Mouse (Mus musculus): ENCODE results near the gene Dll4. TPM values are rescaled to one million over a fixed set of nuclear protein-coding genes. Genes with fewer than 3 reads are reported as not detected.

Dll4 gene
- total and polyA plus RNA-seq, 2 experiments: 3.0 to 4.1 TPM

DNA sequence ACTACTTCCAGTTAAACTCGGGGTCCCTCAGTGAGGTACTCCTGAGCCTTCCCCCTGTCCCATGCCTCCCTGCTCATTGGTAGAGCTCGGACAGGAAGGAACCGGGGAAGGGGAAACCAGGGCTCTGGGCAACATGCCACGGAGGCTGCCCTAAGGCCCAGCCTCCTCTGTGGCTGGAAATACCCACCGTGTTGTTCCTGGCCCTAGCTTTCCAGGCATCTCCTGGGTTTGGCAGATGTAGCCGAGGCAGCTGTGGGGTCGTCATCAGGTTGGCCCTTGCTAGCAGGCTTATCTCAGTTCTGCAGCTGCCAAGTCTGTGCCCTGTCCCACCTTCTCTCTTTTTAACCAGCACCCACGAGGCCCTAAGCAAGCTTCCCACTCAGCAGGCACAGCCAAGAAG lies 5.0 kb upstream of the Dll4 start:
- peak overlapping the region; percentile 47; the same call in 1 of the 2 replicates for H3K27ac ChIP-seq (replicated peaks; ENCODE audit: insufficient read depth, low read depth, low read length)
- peaks cover 16% of the 10 kb centered on the region; the same call in 1 of the 2 replicates for H3K27me3 ChIP-seq (ENCODE audit: control insufficient read depth, insufficient read depth, low read length)
- no peak for DNase-seq (ENCODE audit: extremely low read depth, low read depth, low spot score)
- H3K36me3 ChIP-seq (ENCODE audit: control insufficient read depth, insufficient read depth, low read length): no peaks in the 10 kb centered on the region
- WGBS: 62% methylated on average over 8 of the region's 8 CpGs
- no peak overlapping the region for H3K4me3 ChIP-seq (ENCODE audit: insufficient read depth, low read depth, low read length)
- no peak for TF ChIP-seq POLR2A (IDR thresholded peaks at IDR 0.05; ENCODE audit: extremely low read depth, insufficient read depth, low read length)
- TF ChIP-seq CTCF (IDR thresholded peaks at IDR 0.05; ENCODE audit: low read depth, low read length): no peak
- no peak overlapping the region for H3K9ac ChIP-seq (ENCODE audit: low read depth, low read length)
- no peaks in the 10 kb centered on the region for H3K79me2 ChIP-seq (ENCODE audit: control insufficient read depth, insufficient read depth, low read length)
- no peaks in the 10 kb centered on the region; the same call in 1 of the 2 replicates for H3K4me1 ChIP-seq (ENCODE audit: control insufficient read depth, insufficient read depth, low read length)

GRCm38 (mm10) chr2:119321771-119322586 lies 3.6 kb upstream of the Dll4 start:
- Histone ChIP-seq H3K27ac (replicated peaks; ENCODE audit: insufficient read depth, low read depth, low read length) (no peak overlapping the region), H3K79me2 (ENCODE audit: control insufficient read depth, insufficient read depth, low read length) (no peaks in the 10 kb centered on the region; the same call in 1 of the 2 replicates), H3K36me3 (ENCODE audit: control insufficient read depth, insufficient read depth, low read length) (no peaks in the 10 kb centered on the region), H3K4me1 (ENCODE audit: control insufficient read depth, insufficient read depth, low read length) (peaks cover 3% of the 10 kb centered on the region; the same call in 1 of the 2 replicates), H3K4me3 (ENCODE audit: insufficient read depth, low read depth, low read length) (peak overlapping the region; percentile 37; the same call in 1 of the 2 replicates), H3K27me3 (ENCODE audit: control insufficient read depth, insufficient read depth, low read length) (peaks cover 22% of the 10 kb centered on the region), H3K9ac (ENCODE audit: low read depth, low read length) (peak overlapping the region; percentile 35)
- no peak for TF ChIP-seq CTCF (IDR thresholded peaks at IDR 0.05; ENCODE audit: low read depth, low read length)
- TF ChIP-seq POLR2A (IDR thresholded peaks at IDR 0.05; ENCODE audit: extremely low read depth, insufficient read depth, low read length): no peak
- 11% methylated on average over 47 of the region's 48 CpGs for WGBS
- DNase-seq (ENCODE audit: extremely low read depth, low read depth, low spot score): no peak

DNA sequence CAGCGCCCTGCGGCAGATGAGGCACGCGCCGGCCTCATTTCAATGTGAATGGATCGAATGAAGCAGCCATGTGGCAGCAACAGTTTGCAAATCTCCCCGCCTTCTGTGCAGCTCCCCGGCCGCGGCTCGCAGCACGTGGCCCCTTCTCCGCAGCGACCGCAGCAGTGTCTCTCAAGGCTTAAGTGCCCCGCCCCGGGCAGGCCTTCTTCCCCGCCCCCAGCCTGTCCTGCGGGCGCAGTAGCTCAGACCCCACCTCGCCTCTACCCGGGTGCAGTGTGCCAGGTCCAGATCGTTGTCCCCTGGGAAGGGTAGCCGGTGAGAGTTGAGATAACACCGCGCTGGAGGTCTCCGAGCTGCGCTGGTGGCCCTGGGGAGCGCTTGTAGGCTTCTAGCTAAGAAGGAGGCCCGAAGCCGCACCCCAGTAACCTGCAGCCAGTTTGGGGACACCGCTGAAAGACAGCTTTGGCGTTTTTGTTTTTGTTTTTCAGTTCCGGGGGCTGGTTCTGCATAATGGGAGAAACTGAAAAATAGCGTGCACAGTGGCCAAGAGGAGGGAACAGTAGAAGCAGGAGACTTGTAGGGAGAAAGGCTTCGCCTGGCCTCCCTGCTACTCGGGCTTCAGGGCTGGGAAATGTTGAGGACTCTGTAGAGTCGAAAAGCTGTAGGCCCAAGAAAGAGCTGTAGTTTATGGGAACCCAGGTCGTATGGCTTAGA lies 2.8 kb upstream of the Dll4 start:
- WGBS: 26% methylated on average over 39 of the region's 39 CpGs
- peaks cover 22% of the 10 kb centered on the region for H3K27me3 ChIP-seq (ENCODE audit: control insufficient read depth, insufficient read depth, low read length)
- peak overlapping the region; percentile 35 for H3K9ac ChIP-seq (ENCODE audit: low read depth, low read length)
- TF ChIP-seq CTCF (IDR thresholded peaks at IDR 0.05; ENCODE audit: low read depth, low read length) (no peak), POLR2A (IDR thresholded peaks at IDR 0.05; ENCODE audit: extremely low read depth, insufficient read depth, low read length) (no peak)
- H3K36me3 ChIP-seq (ENCODE audit: control insufficient read depth, insufficient read depth, low read length): no peaks in the 10 kb centered on the region
- no peak for DNase-seq (ENCODE audit: extremely low read depth, low read depth, low spot score)
- H3K27ac ChIP-seq (replicated peaks; ENCODE audit: insufficient read depth, low read depth, low read length): no peak overlapping the region
- peak overlapping the region; percentile 37; the same call in 1 of the 2 replicates for H3K4me3 ChIP-seq (ENCODE audit: insufficient read depth, low read depth, low read length)
- H3K4me1 ChIP-seq (ENCODE audit: control insufficient read depth, insufficient read depth, low read length): peaks cover 3% of the 10 kb centered on the region; the same call in 1 of the 2 replicates
- no peaks in the 10 kb centered on the region; the same call in 1 of the 2 replicates for H3K79me2 ChIP-seq (ENCODE audit: control insufficient read depth, insufficient read depth, low read length)

DNA sequence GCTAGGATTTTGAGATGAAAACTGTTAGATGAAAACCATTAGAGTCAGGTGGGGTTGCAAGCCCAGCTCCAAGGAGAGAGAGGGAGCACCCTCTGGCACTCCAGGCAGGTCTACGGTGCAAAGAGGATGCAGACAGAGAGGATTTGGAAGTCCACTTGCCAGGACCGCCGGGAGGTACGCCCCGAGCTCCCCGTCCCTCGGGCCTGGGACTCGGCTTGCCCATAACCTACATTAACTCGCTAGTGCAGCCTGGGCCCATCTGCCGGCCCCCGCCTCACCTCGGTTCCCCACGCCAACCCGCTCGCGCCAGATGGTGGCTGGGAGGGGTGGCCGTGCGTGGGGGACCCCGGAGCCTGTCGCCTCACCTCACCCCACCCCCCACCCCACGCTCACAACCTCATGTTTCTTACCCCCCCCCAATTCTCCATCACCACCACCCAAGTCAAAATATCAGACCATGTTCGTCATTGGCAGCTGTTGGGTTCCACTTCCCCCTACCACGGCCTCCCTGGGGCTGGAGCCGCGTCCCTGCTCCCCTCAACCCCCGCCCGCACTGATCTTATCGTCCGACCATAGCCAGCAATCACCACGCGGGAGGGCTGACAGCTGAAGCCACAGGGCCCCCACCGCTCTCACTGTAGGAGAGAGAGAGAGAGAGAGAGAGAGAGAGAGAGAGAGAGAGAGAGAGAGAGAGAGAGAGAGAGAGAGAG lies 1.6 kb upstream of the Dll4 start:
- H3K4me3 ChIP-seq (ENCODE audit: insufficient read depth, low read depth, low read length): no peak overlapping the region
- peaks cover 3% of the 10 kb centered on the region; the same call in 1 of the 2 replicates for H3K4me1 ChIP-seq (ENCODE audit: control insufficient read depth, insufficient read depth, low read length)
- DNase-seq (ENCODE audit: extremely low read depth, low read depth, low spot score): no peak
- H3K27ac ChIP-seq (replicated peaks; ENCODE audit: insufficient read depth, low read depth, low read length): no peak overlapping the region
- peaks cover 22% of the 10 kb centered on the region for H3K27me3 ChIP-seq (ENCODE audit: control insufficient read depth, insufficient read depth, low read length)
- WGBS: 33% methylated on average over 32 of the region's 32 CpGs
- TF ChIP-seq POLR2A (IDR thresholded peaks at IDR 0.05; ENCODE audit: extremely low read depth, insufficient read depth, low read length): no peak
- no peak for TF ChIP-seq CTCF (IDR thresholded peaks at IDR 0.05; ENCODE audit: low read depth, low read length)
- H3K79me2 ChIP-seq (ENCODE audit: control insufficient read depth, insufficient read depth, low read length): no peaks in the 10 kb centered on the region; the same call in 1 of the 2 replicates
- H3K9ac ChIP-seq (ENCODE audit: low read depth, low read length): no peak overlapping the region
- H3K36me3 ChIP-seq (ENCODE audit: control insufficient read depth, insufficient read depth, low read length): no peaks in the 10 kb centered on the region

- H3K9ac ChIP-seq (ENCODE audit: low read depth, low read length): peak overlapping the region; percentile 9; the same call in 1 of the 2 replicates
- peaks cover 22% of the 10 kb centered on the region for H3K27me3 ChIP-seq (ENCODE audit: control insufficient read depth, insufficient read depth, low read length)
- WGBS: 8% methylated on average over 32 of the region's 32 CpGs
- peaks cover 3% of the 10 kb centered on the region; the same call in 1 of the 2 replicates for H3K4me1 ChIP-seq (ENCODE audit: control insufficient read depth, insufficient read depth, low read length)
- DNase-seq (ENCODE audit: extremely low read depth, low read depth, low spot score): no peak
- no peaks in the 10 kb centered on the region for H3K36me3 ChIP-seq (ENCODE audit: control insufficient read depth, insufficient read depth, low read length)
- TF ChIP-seq CTCF (IDR thresholded peaks at IDR 0.05; ENCODE audit: low read depth, low read length) (no peak), POLR2A (IDR thresholded peaks at IDR 0.05; ENCODE audit: extremely low read depth, insufficient read depth, low read length) (no peak)
- peaks cover 4% of the 10 kb centered on the region; the same call in 1 of the 2 replicates for H3K79me2 ChIP-seq (ENCODE audit: control insufficient read depth, insufficient read depth, low read length)
- no peak overlapping the region for H3K27ac ChIP-seq (replicated peaks; ENCODE audit: insufficient read depth, low read depth, low read length)
- H3K4me3 ChIP-seq (ENCODE audit: insufficient read depth, low read depth, low read length): peak overlapping the region; percentile 56
These were observed 837 bp upstream of the Dll4 start for GRCm38 (mm10) chr2:119324576-119325318.

Measured in liver, adult 2 months (tissue).